Mouse (Mus musculus) limb, embryonic 11.5 days (tissue): ENCODE results near the gene Plekha7. TPM values are rescaled to one million over a fixed set of nuclear protein-coding genes. Genes with fewer than 3 reads are reported as not detected.
"Not testable (repeated sequence)": the region's sequence is repeated elsewhere in the genome, so short reads cannot be mapped to it uniquely, and the experiment has no call there.

Experiments used
- ATAC-seq: fragments of 200-750 bp; cut with Nextera tagmentation; 2 replicates; pipeline ENCODE4 v1.8.0; 2017; ENCODE audit warnings: low read depth; ENCODE audit not compliant: insufficient number of reproducible peaks, low FRiP score, low TSS enrichment
- DNase-seq: peaks from one replicate; pipeline ENCODE4 v3.0.0-alpha.2; 2015; ENCODE audit warnings: low spot score
- H3K27ac ChIP-seq: fragments of 300-500 bp; sonication (generic); replicated peaks from 2 replicates; pipeline ENCODE4 v1.5.1; 2014; ENCODE audit warnings: low read depth, mild to moderate bottlenecking, low read length
- H3K27me3 ChIP-seq: fragments of 300-500 bp; sonication (generic); 2 replicates; pipeline ENCODE4 v1.6.1; 2014; ENCODE audit warnings: mild to moderate bottlenecking, low read length, mixed read lengths; ENCODE audit not compliant: control insufficient read depth, insufficient read depth
- H3K36me3 ChIP-seq: fragments of 300-500 bp; sonication (generic); 2 replicates; pipeline ENCODE4 v1.6.1; 2014; ENCODE audit warnings: mild to moderate bottlenecking, low read length, moderate library complexity, mixed read lengths; ENCODE audit not compliant: control insufficient read depth, insufficient read depth
- H3K4me1 ChIP-seq: fragments of 300-500 bp; sonication (generic); 2 replicates; pipeline ENCODE4 v1.6.1; 2014; ENCODE audit warnings: low read length, mixed read lengths; ENCODE audit not compliant: control insufficient read depth, insufficient read depth
- H3K4me2 ChIP-seq: fragments of 300-500 bp; sonication (generic); 2 replicates; pipeline ENCODE4 v1.6.1; 2014; ENCODE audit warnings: low read depth, mild to moderate bottlenecking, moderate library complexity; ENCODE audit not compliant: severe bottlenecking
- H3K4me3 ChIP-seq: fragments of 300-500 bp; sonication (generic); 2 replicates; pipeline ENCODE4 v1.5.1; 2014; ENCODE audit warnings: low read depth, low read length
- H3K9ac ChIP-seq: fragments of 300-500 bp; sonication (generic); 2 replicates; pipeline ENCODE4 v1.6.1; 2014; ENCODE audit warnings: mild to moderate bottlenecking, low read length
- H3K9me3 ChIP-seq: fragments of 300-500 bp; sonication (generic); 2 replicates; pipeline ENCODE4 v1.6.1; 2016; ENCODE audit warnings: low read length; ENCODE audit not compliant: control insufficient read depth
- WGBS: fragments of 180-500 bp; shearing (Covaris S2); extraction: QIAGEN DNeasy Blood & Tissue Kit; methylation state at CpG from one replicate; pipeline ENCODE4 v1.1.7; 2014; 5-methylcytosine and 5-hydroxymethylcytosine counted together
- polyA plus RNA-seq: library from polyadenylated mRNA; unstranded; fragments of >200 nt; fragmentation: Nextera tagmentation; extraction: Ambion mirVana; gene quantifications from 2 replicates; pipeline ENCODE4 v1.2.1, GENCODE M21; 2014

Plekha7 gene
- polyA plus RNA-seq, 1 experiment from 2014 or later: 3.7 TPM

- under 1% methylated on average over 38 of the region's 38 CpGs for WGBS
- Histone ChIP-seq H3K4me3 (peak overlapping the region; percentile 74), H3K9ac (peak overlapping the region; percentile 86), H3K27me3 (no peaks in the 10 kb centered on the region), H3K36me3 (no peaks in the 10 kb centered on the region), H3K4me1 (peaks cover 5% of the 10 kb centered on the region; the same call in 1 of the 2 replicates), H3K4me2 (peak overlapping the region; percentile 77; the same call in 1 of the 2 replicates), H3K27ac (peak overlapping the region; percentile 64), H3K9me3 (no peaks in the 10 kb centered on the region)
- peak; percentile 97 for DNase-seq
- ATAC-seq: peak; percentile 99
Observed at GRCm38 (mm10) chr7:116092710-116093465, 215.3 kb downstream of the Plekha7 start.

GRCm38 (mm10) chr7:116084366-116084765 is 223.8 kb downstream of the Plekha7 start, which contains the start of gene Gm4353:
Gene Gm4353, minus strand, starts transcription at chr7:116084635.
- not testable (repeated sequence) for H3K9me3 ChIP-seq, H3K4me2 ChIP-seq, H3K27ac ChIP-seq, DNase-seq, H3K36me3 ChIP-seq, H3K4me3 ChIP-seq, H3K4me1 ChIP-seq, H3K9ac ChIP-seq, ATAC-seq, H3K27me3 ChIP-seq
- WGBS: 96% methylated on average over 11 of the region's 11 CpGs

Other genes with a start within 250 kb of the Plekha7 start
- 1.1 and 1.8 TPM in 2 replicates for gene Gm4353, start 223.7 kb downstream of the Plekha7 start, polyA plus RNA-seq
- gene Rps13, start 25.8 kb upstream of the Plekha7 start, polyA plus RNA-seq: 957 and 981 TPM in 2 replicates
- gene Pik3c2a, start 135.1 kb upstream of the Plekha7 start, polyA plus RNA-seq: 35.3 and 36.4 TPM in 2 replicates
- 13.8 and 15.3 TPM in 2 replicates for gene Nucb2, start 196.0 kb upstream of the Plekha7 start, polyA plus RNA-seq